Mouse (Mus musculus): ENCODE measurements around the gene Zfp408.

Zfp408 gene

DNA sequence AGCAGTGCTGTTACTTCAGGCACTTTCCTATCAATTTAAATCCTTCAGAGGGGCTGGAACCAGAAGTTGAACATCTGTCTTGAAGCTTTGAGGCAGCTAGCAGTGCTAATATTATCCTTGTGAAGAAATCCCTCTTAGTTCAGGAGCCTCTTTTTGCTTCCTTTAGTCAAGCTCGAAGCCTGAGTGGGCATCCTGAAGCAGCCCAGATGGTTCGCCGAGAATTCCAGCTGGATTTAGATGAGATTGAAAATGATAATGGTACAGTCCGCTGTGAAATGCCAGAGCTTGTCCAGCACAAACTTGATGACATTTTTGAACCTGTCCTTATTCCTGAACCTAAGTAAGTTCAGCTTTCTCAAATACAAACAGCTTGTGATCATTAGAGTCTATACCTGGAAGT, 49.1 kb downstream of the Zfp408 start:
- no peak for DNase-seq (ENCODE audit: low spot score)
